ENCODE assay signal across 18 mouse cellular contexts in genomic region chr13:8642084-8642483, GRCm38 (mm10).
"Had no signal": no experiment of that assay in that cellular context is flagged by ENCODE, and none has a peak within 500 bp of the region (broad histone marks: within the 10 kb centered on the region; RNA-seq: fewer than 3 reads in every experiment).

No protein-coding gene starts in this region.

- H3K36me3 ChIP-seq: kidney, embryonic 15.5 days; liver, embryonic 13.5 days; midbrain, embryonic 12.5 days; midbrain, embryonic 15.5 days; neural tube, embryonic 12.5 days; neural tube, embryonic 15.5 days; stomach, embryonic 15.5 days had no signal

- H3K4me1 ChIP-seq: kidney, embryonic 15.5 days; midbrain, embryonic 12.5 days; midbrain, embryonic 15.5 days; neural tube, embryonic 12.5 days; neural tube, embryonic 15.5 days; stomach, embryonic 15.5 days had no signal

- H3K27ac ChIP-seq: kidney, embryonic 15.5 days; left cerebral cortex, adult 2 months; liver, embryonic 13.5 days; midbrain, embryonic 12.5 days; midbrain, embryonic 15.5 days; neural tube, embryonic 12.5 days; neural tube, embryonic 15.5 days; stomach, embryonic 15.5 days had no signal

- H3K27me3 ChIP-seq: kidney, embryonic 15.5 days; liver, embryonic 13.5 days; midbrain, embryonic 12.5 days; midbrain, embryonic 15.5 days; neural tube, embryonic 12.5 days; neural tube, embryonic 15.5 days; stomach, embryonic 15.5 days had no signal

- H3K4me3 ChIP-seq: kidney, embryonic 15.5 days; left cerebral cortex, adult 2 months; liver, embryonic 13.5 days; midbrain, embryonic 12.5 days; midbrain, embryonic 15.5 days; neural tube, embryonic 12.5 days; neural tube, embryonic 15.5 days; stomach, embryonic 15.5 days had no signal

- H3K9me3 ChIP-seq: kidney, embryonic 15.5 days; liver, embryonic 13.5 days; midbrain, embryonic 12.5 days; midbrain, embryonic 15.5 days; neural tube, embryonic 12.5 days; neural tube, embryonic 15.5 days; stomach, embryonic 15.5 days had no signal

- DNase-seq: kidney, adult 11 months; kidney, adult 8-10 months; kidney, postnatal 10 days; kidney, postnatal 36 days; layer of hippocampus, postnatal 36 days; liver, embryonic 13.5 days; lung, embryonic 14.5 days; right cerebral cortex, adult 18-20 months; right cerebral cortex, postnatal 25 days; spleen, adult 18-20 months; thymus, postnatal 25 days had no signal
